Mouse (Mus musculus) intestine, postnatal 0 days (tissue): ENCODE measurements around the gene Cercam. TPM values are rescaled to one million over a fixed set of nuclear protein-coding genes. Genes with fewer than 3 reads are reported as not detected.

Source experiments
- ATAC-seq: fragments of 200-750 bp; cut with Nextera tagmentation; 2 replicates; pipeline ENCODE4 v1.8.0; 2017; ENCODE audit warnings: mild to moderate bottlenecking, moderate TSS enrichment, moderate library complexity
- H3K27ac ChIP-seq: fragments of 300-500 bp; sonication (generic); 2 replicates; pipeline ENCODE4 v1.5.1; 2014; ENCODE audit warnings: mild to moderate bottlenecking, low read depth, low read length, moderate library complexity
- H3K27me3 ChIP-seq: fragments of 300-500 bp; sonication (generic); replicated peaks from 2 replicates; pipeline ENCODE4 v1.6.1; 2014; ENCODE audit warnings: low read length, mixed read lengths; ENCODE audit not compliant: control insufficient read depth, insufficient read depth
- H3K36me3 ChIP-seq: fragments of 300-500 bp; sonication (generic); 2 replicates; pipeline ENCODE4 v1.6.1; 2014; ENCODE audit warnings: mild to moderate bottlenecking, moderate library complexity; ENCODE audit not compliant: control insufficient read depth, insufficient read depth
- H3K4me1 ChIP-seq: fragments of 300-500 bp; sonication (generic); replicated peaks from 2 replicates; pipeline ENCODE4 v1.6.1; 2014; ENCODE audit warnings: antibody characterized with exemption, low read length, mixed read lengths; ENCODE audit not compliant: control insufficient read depth, insufficient read depth
- H3K4me2 ChIP-seq: fragments of 300-500 bp; sonication (generic); replicated peaks from 2 replicates; pipeline ENCODE4 v1.6.1; 2014; ENCODE audit warnings: low read depth, mild to moderate bottlenecking, moderate library complexity
- H3K4me3 ChIP-seq: fragments of 300-500 bp; sonication (generic); 2 replicates; pipeline ENCODE4 v1.5.1; 2014; ENCODE audit warnings: low read depth, low read length
- H3K9ac ChIP-seq: fragments of 300-500 bp; sonication (generic); 2 replicates; pipeline ENCODE4 v1.6.1; 2014; ENCODE audit warnings: mild to moderate bottlenecking, low read depth, low read length
- H3K9me3 ChIP-seq: fragments of 300-500 bp; sonication (generic); 2 replicates; pipeline ENCODE4 v1.6.1; 2016; ENCODE audit warnings: mixed run types; ENCODE audit not compliant: control insufficient read depth
- CTCF ChIP-seq: sonication (generic); IDR thresholded peaks from 2 replicates; pipeline ENCODE4 v1.5.1; 2016; ENCODE audit warnings: low read depth, mild to moderate bottlenecking, control low read depth, antibody characterized with exemption, moderate library complexity
- WGBS: fragments of 180-500 bp; shearing (Covaris S2); extraction: QIAGEN DNeasy Blood & Tissue Kit; methylation state at CpG from one replicate; pipeline ENCODE4 v1.1.7; 2014; 5-methylcytosine and 5-hydroxymethylcytosine counted together
- polyA plus RNA-seq: library from polyadenylated mRNA; unstranded; fragments of >200 nt; fragmentation: Nextera tagmentation; extraction: Ambion mirVana; gene quantifications from 2 replicates; pipeline ENCODE4 v1.2.1, GENCODE M21; 2015

Cercam gene
- polyA plus RNA-seq, 1 experiment from 2014 or later, result 10.6 TPM

DNA sequence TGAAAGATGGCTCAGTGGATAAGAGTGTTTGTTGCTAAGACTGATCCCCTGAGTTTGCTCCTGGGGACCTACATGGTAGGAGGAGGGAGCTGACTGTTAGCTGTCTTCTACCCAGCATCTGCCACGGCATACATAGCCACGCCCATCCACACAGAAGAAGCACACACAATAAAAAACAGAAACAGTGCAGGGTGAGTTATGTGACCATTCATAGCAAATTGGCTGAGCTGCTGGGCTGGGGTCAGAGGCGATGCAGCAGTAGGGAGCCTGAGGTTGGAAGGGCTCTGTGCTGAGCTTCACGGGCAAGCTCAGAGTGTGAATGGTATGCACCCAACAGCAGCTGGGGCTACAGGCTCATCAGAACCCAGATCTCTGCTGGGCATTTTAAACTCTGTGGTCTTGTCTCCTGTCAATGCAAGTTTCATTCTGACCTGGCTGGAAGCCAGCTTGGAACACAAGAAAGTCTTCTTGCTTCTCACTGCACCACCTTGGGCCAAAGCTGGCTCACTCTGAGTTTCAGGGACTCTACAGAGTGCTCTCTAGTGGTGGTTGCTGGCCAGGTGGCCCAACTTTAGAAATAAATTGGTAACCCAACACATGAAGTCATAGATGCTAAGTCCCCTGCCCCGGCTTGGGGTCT, 19.0 kb upstream of the Cercam start:
- ATAC-seq, result no peak
- Histone ChIP-seq H3K36me3 (peaks cover 7% of the 10 kb centered on the region; the same call in 1 of the 2 replicates), H3K4me2 (no peak overlapping the region), H3K9me3 (no peaks in the 10 kb centered on the region), H3K9ac (no peak overlapping the region), H3K4me3 (no peak overlapping the region), H3K27ac (no peak overlapping the region), H3K27me3 (no peaks in the 10 kb centered on the region), H3K4me1 (no peaks in the 10 kb centered on the region)
- TF ChIP-seq CTCF, result peak; percentile 22; the same call in 1 of the 2 replicates
- 47% methylated on average over 5 of the region's 5 CpGs for WGBS

DNA sequence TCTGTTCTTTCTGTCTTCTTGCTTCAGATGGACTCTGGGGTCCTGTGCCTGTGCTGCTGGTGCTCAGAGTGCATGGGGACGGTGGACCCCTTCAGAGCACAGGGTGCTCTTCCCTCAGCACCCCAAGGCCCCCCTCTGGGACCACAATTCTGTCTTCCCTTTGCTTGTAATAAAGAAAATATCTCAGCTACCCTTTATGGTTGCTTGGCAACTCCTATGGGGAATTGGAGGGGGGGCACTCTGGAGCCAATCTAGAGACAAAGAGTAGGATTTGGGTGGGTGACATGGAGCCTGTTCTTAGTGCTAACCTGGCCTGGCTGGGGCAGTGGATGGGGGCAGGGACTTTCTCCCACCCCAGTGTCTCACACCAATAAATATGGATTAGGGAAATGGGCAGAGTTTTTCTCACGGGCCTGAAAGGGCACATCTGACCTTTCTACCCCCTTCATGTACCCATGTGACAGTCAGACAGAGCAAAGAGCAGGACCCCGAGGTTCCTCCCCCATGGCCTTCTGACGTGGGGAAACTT, 15.9 kb upstream of the Cercam start:
- H3K4me2 ChIP-seq, result no peak overlapping the region
- no peaks in the 10 kb centered on the region for H3K9me3 ChIP-seq
- no peak overlapping the region for H3K9ac ChIP-seq
- H3K4me1 ChIP-seq, result no peaks in the 10 kb centered on the region
- ATAC-seq, result no peak
- 43% methylated on average over 4 of the region's 4 CpGs for WGBS
- H3K27ac ChIP-seq, result no peak overlapping the region
- no peaks in the 10 kb centered on the region for H3K36me3 ChIP-seq
- H3K27me3 ChIP-seq, result no peaks in the 10 kb centered on the region
- no peak for TF ChIP-seq CTCF
- H3K4me3 ChIP-seq, result no peak overlapping the region

DNA sequence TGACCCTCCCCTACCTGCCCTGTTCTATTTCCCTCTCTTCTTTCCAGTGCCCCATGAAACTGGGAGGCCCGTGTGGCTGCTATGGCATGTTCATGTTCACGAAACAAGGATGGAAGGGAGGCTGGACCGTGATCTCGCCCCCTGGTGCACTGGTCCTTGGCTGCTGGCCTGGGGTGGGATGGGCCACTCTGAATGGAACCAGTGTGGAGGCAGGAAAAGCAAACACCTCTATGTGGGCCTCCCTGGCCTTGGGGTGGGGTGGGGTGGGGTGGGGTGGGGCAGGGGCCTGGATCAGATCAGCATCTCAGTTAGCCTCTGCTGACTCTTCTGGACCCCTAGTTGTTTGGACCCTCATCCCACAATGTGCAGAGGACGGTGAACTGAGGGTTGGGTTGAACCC, 15.2 kb upstream of the Cercam start:
- H3K4me2 ChIP-seq, result no peak overlapping the region
- H3K27ac ChIP-seq, result no peak overlapping the region
- no peaks in the 10 kb centered on the region for H3K9me3 ChIP-seq
- ATAC-seq, result no peak
- no peaks in the 10 kb centered on the region for H3K27me3 ChIP-seq
- no peak overlapping the region for H3K9ac ChIP-seq
- no peak for TF ChIP-seq CTCF
- H3K4me1 ChIP-seq, result no peaks in the 10 kb centered on the region
- H3K4me3 ChIP-seq, result no peak overlapping the region
- H3K36me3 ChIP-seq, result no peaks in the 10 kb centered on the region
- 46% methylated on average over 5 of the region's 5 CpGs for WGBS

DNA sequence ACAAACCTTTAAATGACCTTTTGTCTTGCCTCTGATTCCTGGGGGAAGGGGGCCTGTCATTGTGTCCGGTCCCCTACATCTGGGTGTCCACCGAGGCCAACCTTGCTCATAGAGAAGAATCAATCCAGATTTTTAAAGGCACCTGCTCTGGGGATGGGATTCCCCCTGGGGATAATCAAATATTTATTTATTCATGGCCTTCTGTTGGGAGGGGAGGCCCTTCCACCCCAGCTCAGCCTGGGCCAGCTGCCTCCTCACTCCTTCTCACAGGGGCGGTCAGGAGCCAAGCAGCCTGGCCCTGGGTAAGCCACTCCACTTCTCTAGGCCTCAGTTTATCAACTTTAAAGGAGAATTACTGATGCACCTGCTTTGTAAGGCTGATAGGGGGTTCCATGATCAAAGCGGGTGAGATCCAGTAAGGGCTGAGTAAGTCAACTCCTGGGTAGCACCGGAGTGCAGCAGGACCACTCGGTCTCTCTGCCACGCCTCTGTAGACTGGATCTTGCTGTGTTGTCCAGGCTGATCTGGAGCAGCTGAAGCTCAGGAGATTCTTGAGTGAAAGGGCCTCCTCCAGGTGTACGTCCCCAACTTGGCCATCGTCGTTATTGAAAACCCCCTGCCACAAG, 13.3 kb upstream of the Cercam start:
- TF ChIP-seq CTCF, result no peak
- Histone ChIP-seq H3K36me3 (no peaks in the 10 kb centered on the region), H3K27me3 (no peaks in the 10 kb centered on the region), H3K9ac (no peak overlapping the region), H3K27ac (no peak overlapping the region), H3K4me3 (no peak overlapping the region), H3K9me3 (no peaks in the 10 kb centered on the region), H3K4me1 (no peaks in the 10 kb centered on the region), H3K4me2 (no peak overlapping the region)
- 74% methylated on average over 10 of the region's 10 CpGs for WGBS
- ATAC-seq, result no peak

DNA sequence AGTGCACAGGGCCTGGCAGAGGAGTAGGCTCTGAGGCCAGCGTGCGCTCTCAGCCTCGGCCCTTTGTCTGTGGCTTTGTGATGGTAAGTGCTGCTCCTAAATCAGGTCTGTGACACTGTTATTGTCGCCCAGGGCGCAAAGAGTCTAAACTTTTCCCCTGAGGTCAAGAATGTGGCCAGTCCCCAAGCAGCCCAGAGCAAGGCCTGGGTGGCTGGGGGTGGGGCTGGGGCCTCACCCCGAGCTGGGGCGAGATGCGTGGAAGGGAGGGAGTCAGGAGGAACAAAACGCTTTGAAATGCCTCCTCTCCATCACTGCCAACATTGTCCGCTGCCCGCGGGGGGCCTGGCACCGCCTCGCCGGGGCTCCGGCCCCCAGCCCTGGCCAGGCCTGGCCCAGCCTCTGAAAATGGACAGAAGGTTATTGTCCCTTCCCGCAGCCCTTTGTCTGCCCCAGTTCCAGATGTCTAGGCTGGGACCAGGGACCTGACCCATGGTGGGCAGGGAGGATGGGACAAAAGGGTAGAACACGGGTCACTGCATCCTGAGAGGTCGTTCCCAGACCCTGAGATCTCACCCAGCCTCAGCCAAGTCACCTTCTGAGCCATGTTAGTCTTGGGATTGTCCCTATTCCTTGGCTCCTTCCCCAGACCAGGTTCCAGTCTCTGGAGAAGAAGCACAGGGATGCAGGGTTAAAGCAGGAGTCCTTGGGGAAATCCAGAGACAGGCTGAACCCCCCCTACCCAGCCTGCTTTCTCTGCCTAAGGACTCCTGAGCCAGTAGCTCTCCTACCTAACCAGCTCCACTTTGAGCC, 12.3 kb upstream of the Cercam start:
- no peak for TF ChIP-seq CTCF
- Histone ChIP-seq H3K4me2 (no peak overlapping the region), H3K9me3 (no peaks in the 10 kb centered on the region), H3K9ac (no peak overlapping the region), H3K4me3 (no peak overlapping the region), H3K27me3 (no peaks in the 10 kb centered on the region), H3K27ac (no peak overlapping the region), H3K36me3 (no peaks in the 10 kb centered on the region), H3K4me1 (no peaks in the 10 kb centered on the region)
- no peak for ATAC-seq
- 36% methylated on average over 19 of the region's 19 CpGs for WGBS

DNA sequence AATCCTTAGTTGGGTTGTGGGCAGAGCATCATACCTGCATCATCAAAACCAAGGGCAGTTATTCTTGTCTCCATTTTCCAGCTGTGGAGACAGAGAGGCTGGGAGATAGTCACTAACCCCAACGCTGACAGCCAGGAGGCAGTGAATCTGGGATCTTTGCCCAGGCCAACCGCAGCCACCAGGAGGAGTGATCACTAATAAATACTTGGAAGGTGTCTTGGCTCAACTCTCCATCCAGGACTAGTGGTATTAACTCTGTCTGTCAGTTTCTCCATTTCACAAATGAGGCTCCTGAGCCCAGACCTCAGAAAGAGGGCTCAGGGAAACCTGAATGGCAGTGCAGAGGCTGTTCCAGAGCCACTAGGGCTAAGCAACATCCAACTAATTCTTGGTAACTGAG, 11.6 kb upstream of the Cercam start:
- Histone ChIP-seq H3K36me3 (no peaks in the 10 kb centered on the region), H3K4me1 (no peaks in the 10 kb centered on the region), H3K27ac (no peak overlapping the region), H3K4me3 (no peak overlapping the region), H3K27me3 (no peaks in the 10 kb centered on the region), H3K9me3 (no peaks in the 10 kb centered on the region), H3K4me2 (no peak overlapping the region), H3K9ac (no peak overlapping the region)
- peak; percentile 27; the same call in 1 of the 2 replicates for TF ChIP-seq CTCF
- 48% methylated on average over 2 of the region's 2 CpGs for WGBS
- ATAC-seq, result no peak
